Mouse (Mus musculus): ENCODE results near the gene Etv3. TPM values are rescaled to one million over a fixed set of nuclear protein-coding genes. Genes with fewer than 3 reads are reported as not detected.
"Not testable (repeated sequence)": the region's sequence is repeated elsewhere in the genome, so short reads cannot be mapped to it uniquely, and the experiment has no call there.

The Etv3 gene
- polyA plus RNA-seq, 1 experiment, result 15.7 TPM

- no peak for DNase-seq (ENCODE audit: extremely low spot score in 1 of 2, low spot score in 1 of 2)
Measured at GRCm38 (mm10) chr3:87553196-87553935, 28.2 kb downstream of the Etv3 start.

- DNase-seq (ENCODE audit: extremely low spot score in 1 of 2, low spot score in 1 of 2), result not testable (repeated sequence)
Measured at GRCm38 (mm10) chr3:87554859-87555258, 29.7 kb downstream of the Etv3 start.

GRCm38 (mm10) chr3:87556109-87556531 lies 30.9 kb downstream of the Etv3 start:
- peak; percentile 24 to 65 for DNase-seq (ENCODE audit: extremely low spot score in 1 of 2, low spot score in 1 of 2)

GRCm38 (mm10) chr3:87556668-87557278 lies 31.6 kb downstream of the Etv3 start:
- no peak for DNase-seq (ENCODE audit: extremely low spot score in 1 of 2, low spot score in 1 of 2)

GRCm38 (mm10) chr3:87560156-87560555 lies 34.9 kb downstream of the Etv3 start:
- DNase-seq (ENCODE audit: extremely low spot score in 1 of 2, low spot score in 1 of 2), result no peak

GRCm38 (mm10) chr3:87561434-87561833 lies 36.2 kb downstream of the Etv3 start:
- no peak for DNase-seq (ENCODE audit: extremely low spot score in 1 of 2, low spot score in 1 of 2)

GRCm38 (mm10) chr3:87562370-87562769 lies 37.2 kb downstream of the Etv3 start:
- DNase-seq (ENCODE audit: extremely low spot score in 1 of 2, low spot score in 1 of 2), result peak; percentile 81 to 98

- no peak for DNase-seq (ENCODE audit: extremely low spot score in 1 of 2, low spot score in 1 of 2)
Measured at GRCm38 (mm10) chr3:87563466-87563865, 38.3 kb downstream of the Etv3 start.

- DNase-seq (ENCODE audit: extremely low spot score in 1 of 2, low spot score in 1 of 2), result no peak
Measured at GRCm38 (mm10) chr3:87565623-87566022, 40.4 kb downstream of the Etv3 start.

- peak; percentile 92 to 93 for DNase-seq (ENCODE audit: extremely low spot score in 1 of 2, low spot score in 1 of 2)
Measured at GRCm38 (mm10) chr3:87566066-87566465, 40.9 kb downstream of the Etv3 start.

GRCm38 (mm10) chr3:87567497-87567896 lies 42.3 kb downstream of the Etv3 start:
- no peak for DNase-seq (ENCODE audit: extremely low spot score in 1 of 2, low spot score in 1 of 2)

- no peak for DNase-seq (ENCODE audit: extremely low spot score in 1 of 2, low spot score in 1 of 2)
Measured at GRCm38 (mm10) chr3:87568681-87569080, 43.5 kb downstream of the Etv3 start.

GRCm38 (mm10) chr3:87575766-87576165 lies 50.6 kb downstream of the Etv3 start:
- DNase-seq (ENCODE audit: extremely low spot score in 1 of 2, low spot score in 1 of 2), result no peak

GRCm38 (mm10) chr3:87582259-87582658 lies 57.1 kb downstream of the Etv3 start:
- no peak for DNase-seq (ENCODE audit: extremely low spot score in 1 of 2, low spot score in 1 of 2)

Other genes starting within 250 kb of the Etv3 start
- not detected in 2 replicates for gene Cd5l, start 167.5 kb upstream of the Etv3 start, polyA plus RNA-seq (2012; rRNA removed)
- gene Fcrl1, start 149.0 kb upstream of the Etv3 start, polyA plus RNA-seq (2012; rRNA removed), result 0.50 and 0.56 TPM in 2 replicates
- not detected in 2 replicates for gene Fcrl5, start 89.6 kb upstream of the Etv3 start, polyA plus RNA-seq (2012; rRNA removed)
- gene Arhgef11, start 92.2 kb downstream of the Etv3 start, polyA plus RNA-seq (2012; rRNA removed), result 36.4 and 39.4 TPM in 2 replicates
- gene Lrrc71, start 223.2 kb downstream of the Etv3 start, polyA plus RNA-seq (2012; rRNA removed), result 0.19 and 0.40 TPM in 2 replicates

Measured in frontal cortex, adult 2 months (tissue).